Mouse (Mus musculus) hindbrain, embryonic 13.5 days (tissue): Measurements from ENCODE around the gene Trim31. TPM values are rescaled to one million over a fixed set of nuclear protein-coding genes. Genes with fewer than 3 reads are reported as not detected.
A peak's percentile ranks its signal among the peaks of the same experiment; 100 is the strongest.

Experiments
- ATAC-seq: fragments of 200-750 bp; cut with Nextera tagmentation; 2 replicates; pipeline ENCODE4 v1.8.0; 2017; ENCODE audit warnings: moderate TSS enrichment; ENCODE audit not compliant: low FRiP score
- H3K27ac ChIP-seq: fragments of 300-500 bp; sonication (generic); 2 replicates; pipeline ENCODE4 v1.5.1; 2015; ENCODE audit warnings: inconsistent platforms, mild to moderate bottlenecking, moderate library complexity
- H3K27me3 ChIP-seq: fragments of 300-500 bp; sonication (generic); 2 replicates; pipeline ENCODE4 v1.6.1; 2015; ENCODE audit warnings: mild to moderate bottlenecking, inconsistent platforms
- H3K36me3 ChIP-seq: fragments of 300-500 bp; sonication (generic); 2 replicates; pipeline ENCODE4 v1.6.1; 2015; ENCODE audit warnings: mild to moderate bottlenecking, inconsistent platforms
- H3K4me1 ChIP-seq: fragments of 300-500 bp; sonication (generic); replicated peaks from 2 replicates; pipeline ENCODE4 v1.6.1; 2015; ENCODE audit warnings: inconsistent platforms
- H3K4me2 ChIP-seq: fragments of 300-500 bp; sonication (generic); 2 replicates; pipeline ENCODE4 v1.6.1; 2015; ENCODE audit warnings: inconsistent platforms, mild to moderate bottlenecking, moderate library complexity
- H3K4me3 ChIP-seq: fragments of 300-500 bp; sonication (generic); 2 replicates; pipeline ENCODE4 v1.5.1; 2015; ENCODE audit warnings: mild to moderate bottlenecking, inconsistent platforms
- H3K9ac ChIP-seq: fragments of 300-500 bp; sonication (generic); 2 replicates; pipeline ENCODE4 v1.6.1; 2015; ENCODE audit warnings: mild to moderate bottlenecking, inconsistent platforms
- H3K9me3 ChIP-seq: fragments of 300-500 bp; sonication (generic); 2 replicates; pipeline ENCODE4 v1.6.1; 2016; ENCODE audit warnings: inconsistent platforms
- WGBS: fragments of 180-500 bp; shearing (Covaris S2); methylation state at CpG from one replicate; pipeline ENCODE4 v1.1.7; 2015; 5-methylcytosine and 5-hydroxymethylcytosine counted together
- polyA plus RNA-seq: library from polyadenylated mRNA; unstranded; fragments of >200 nt; fragmentation: Nextera tagmentation; extraction: Ambion mirVana; gene quantifications from 2 replicates; pipeline ENCODE4 v1.2.1, GENCODE M21; 2015

The Trim31 gene
- polyA plus RNA-seq, 1 experiment from 2014 or later: not detected

DNA sequence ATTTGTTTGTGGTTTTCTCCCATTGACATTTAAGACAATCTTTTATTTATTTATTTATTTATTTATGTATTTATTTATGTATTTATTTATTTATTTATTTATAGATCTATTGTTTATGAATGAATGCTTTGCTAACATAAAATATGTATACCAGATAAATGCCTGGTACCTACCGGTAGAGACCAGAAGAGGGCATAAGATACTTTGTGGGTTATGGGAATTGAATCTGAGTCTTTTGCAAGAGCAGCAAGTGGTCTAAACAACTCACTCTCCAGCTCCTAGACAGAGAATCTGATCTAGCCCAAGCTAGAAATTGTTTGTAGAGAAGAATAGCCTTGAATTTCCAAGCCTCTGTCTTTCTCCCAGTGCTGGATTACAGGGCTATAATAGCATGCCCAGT is 2.8 kb downstream of the Trim31 start:
- ATAC-seq: no peak
- no peaks in the 10 kb centered on the region for H3K36me3 ChIP-seq
- H3K4me1 ChIP-seq: no peaks in the 10 kb centered on the region
- H3K27ac ChIP-seq: no peak overlapping the region
- no peak overlapping the region for H3K4me3 ChIP-seq
- H3K9me3 ChIP-seq: no peaks in the 10 kb centered on the region
- WGBS: 39% methylated on average over 1 of the region's 1 CpGs
- no peak overlapping the region for H3K4me2 ChIP-seq
- no peaks in the 10 kb centered on the region for H3K27me3 ChIP-seq
- H3K9ac ChIP-seq: no peak overlapping the region

DNA sequence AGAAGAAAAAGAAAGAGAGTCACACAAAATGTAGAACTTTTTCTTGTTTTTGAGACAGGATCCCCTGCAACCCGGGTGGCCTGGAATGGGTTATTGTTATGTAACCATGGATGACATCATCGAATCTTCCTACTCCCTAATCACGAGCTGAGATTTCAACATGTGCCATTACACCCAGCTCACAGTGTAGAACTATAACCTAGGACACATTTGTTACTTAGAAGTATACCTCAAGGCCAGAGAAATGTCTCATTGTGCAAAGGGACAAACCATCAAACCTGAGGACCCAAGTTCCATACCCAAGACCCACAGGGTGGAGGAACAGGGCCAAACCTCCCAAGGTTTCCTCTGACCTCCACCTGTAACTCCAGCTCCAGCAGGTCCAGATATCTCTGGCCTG is 5.7 kb downstream of the Trim31 start:
- Histone ChIP-seq H3K9ac (no peak overlapping the region), H3K27me3 (no peaks in the 10 kb centered on the region), H3K4me1 (no peaks in the 10 kb centered on the region), H3K4me3 (no peak overlapping the region), H3K36me3 (no peaks in the 10 kb centered on the region), H3K27ac (no peak overlapping the region), H3K4me2 (no peak overlapping the region), H3K9me3 (no peaks in the 10 kb centered on the region)
- 75% methylated on average over 3 of the region's 3 CpGs for WGBS
- ATAC-seq: no peak

DNA sequence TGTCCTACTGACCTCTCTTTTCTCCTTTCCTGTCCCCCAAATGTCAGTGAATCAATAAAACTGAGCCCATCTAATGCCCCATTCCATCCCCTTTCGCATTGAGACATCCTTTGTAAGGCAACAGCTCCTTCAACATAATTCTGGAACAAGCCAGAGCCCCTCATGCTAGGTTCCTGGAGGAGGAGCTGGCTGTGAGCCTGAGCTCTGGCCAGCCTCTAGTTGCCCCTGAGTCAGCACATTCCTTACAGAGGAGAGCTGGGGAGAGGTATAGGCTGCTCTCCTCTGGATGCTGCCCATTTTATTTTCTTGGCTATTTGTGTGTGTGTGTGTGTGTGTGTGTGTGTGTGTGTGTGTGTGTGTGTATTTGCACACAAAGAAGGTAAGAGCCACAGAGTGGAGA is 10.3 kb downstream of the Trim31 start:
- 45% methylated on average over 1 of the region's 1 CpGs for WGBS
- H3K27ac ChIP-seq: no peak overlapping the region
- no peaks in the 10 kb centered on the region for H3K9me3 ChIP-seq
- no peaks in the 10 kb centered on the region for H3K36me3 ChIP-seq
- H3K4me3 ChIP-seq: no peak overlapping the region
- H3K27me3 ChIP-seq: 0 out of 2 replicates have a peak, but pooled peaks cover 7% of the 10 kb centered on the region
- no peak overlapping the region for H3K9ac ChIP-seq
- ATAC-seq: no peak
- no peaks in the 10 kb centered on the region for H3K4me1 ChIP-seq
- no peak overlapping the region for H3K4me2 ChIP-seq

DNA sequence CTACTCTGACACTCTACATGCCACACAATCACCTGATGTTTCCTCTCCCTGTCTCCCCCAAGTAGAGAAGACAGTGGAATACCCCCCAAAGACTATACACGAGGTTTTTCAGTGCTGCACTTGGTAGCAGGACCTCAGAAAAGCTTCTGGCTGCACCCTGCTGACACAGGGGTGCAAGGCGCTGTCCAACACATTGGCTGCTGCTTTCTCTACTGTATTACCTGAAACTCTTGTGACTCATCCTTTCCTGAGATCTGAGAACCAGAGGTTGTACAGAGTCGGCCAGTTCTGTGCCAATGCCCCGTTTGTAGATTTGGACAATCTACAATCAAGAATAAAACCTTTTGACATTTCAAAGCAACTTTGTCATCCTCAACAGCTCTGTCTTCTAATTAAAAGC is 11.9 kb downstream of the Trim31 start:
- H3K4me2 ChIP-seq: no peak overlapping the region
- H3K36me3 ChIP-seq: no peaks in the 10 kb centered on the region
- H3K9ac ChIP-seq: no peak overlapping the region
- no peak overlapping the region for H3K27ac ChIP-seq
- no peaks in the 10 kb centered on the region for H3K4me1 ChIP-seq
- 0 out of 2 replicates have a peak, but pooled peaks cover 7% of the 10 kb centered on the region for H3K27me3 ChIP-seq
- ATAC-seq: no peak
- 69% methylated on average over 4 of the region's 4 CpGs for WGBS
- no peaks in the 10 kb centered on the region for H3K9me3 ChIP-seq
- H3K4me3 ChIP-seq: no peak overlapping the region

DNA sequence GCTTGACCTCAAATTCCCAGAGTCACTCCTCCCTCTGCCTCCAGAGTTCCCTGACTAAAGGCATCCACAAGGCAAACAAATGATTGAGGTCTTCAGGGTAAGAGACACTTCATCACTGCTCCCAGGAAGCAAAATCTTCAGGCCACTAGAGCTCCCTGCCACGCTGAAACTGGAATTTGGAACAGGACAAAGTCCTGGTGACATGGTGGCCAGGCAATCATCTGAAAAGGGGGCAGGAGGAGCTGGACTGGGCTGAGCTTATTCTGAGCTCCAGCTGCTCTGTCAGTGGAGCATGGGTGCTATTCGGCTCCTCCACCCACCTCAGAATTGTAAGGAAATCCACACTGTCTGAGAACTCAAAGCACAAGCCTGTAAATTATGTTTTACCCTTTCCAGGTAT is 14.1 kb downstream of the Trim31 start:
- no peak overlapping the region for H3K9ac ChIP-seq
- ATAC-seq: no peak
- no peaks in the 10 kb centered on the region for H3K36me3 ChIP-seq
- 0 out of 2 replicates have a peak, but pooled peaks cover 7% of the 10 kb centered on the region for H3K27me3 ChIP-seq
- H3K4me3 ChIP-seq: no peak overlapping the region
- H3K4me2 ChIP-seq: no peak overlapping the region
- 77% methylated on average over 2 of the region's 2 CpGs for WGBS
- H3K27ac ChIP-seq: no peak overlapping the region
- no peaks in the 10 kb centered on the region for H3K9me3 ChIP-seq
- H3K4me1 ChIP-seq: no peaks in the 10 kb centered on the region

DNA sequence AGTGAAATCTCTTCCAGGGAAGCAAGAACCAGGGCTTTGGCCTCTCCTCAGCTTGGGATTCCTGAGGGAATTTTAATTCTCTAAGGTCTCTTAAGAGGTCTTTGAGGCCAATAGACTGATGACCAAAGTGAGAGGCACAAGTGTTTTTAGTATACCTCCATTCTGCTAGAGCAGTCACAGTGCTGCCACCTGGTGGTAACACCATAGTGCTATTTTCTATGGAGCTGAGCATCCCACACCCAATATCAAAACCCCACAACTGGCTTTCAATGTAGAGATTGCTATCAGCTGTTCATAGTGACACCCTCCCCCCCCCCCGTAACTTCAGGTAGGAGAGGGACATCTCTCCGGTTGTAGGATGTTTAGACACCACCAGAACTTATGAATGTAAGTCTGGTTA is 16.2 kb downstream of the Trim31 start:
- ATAC-seq: no peak
- H3K36me3 ChIP-seq: no peaks in the 10 kb centered on the region
- WGBS: 14% methylated on average over 2 of the region's 2 CpGs
- H3K9me3 ChIP-seq: no peaks in the 10 kb centered on the region
- no peak overlapping the region for H3K4me2 ChIP-seq
- no peaks in the 10 kb centered on the region for H3K4me1 ChIP-seq
- 0 out of 2 replicates have a peak, but pooled peaks cover 6% of the 10 kb centered on the region for H3K27me3 ChIP-seq
- H3K4me3 ChIP-seq: no peak overlapping the region
- H3K9ac ChIP-seq: no peak overlapping the region
- H3K27ac ChIP-seq: no peak overlapping the region

DNA sequence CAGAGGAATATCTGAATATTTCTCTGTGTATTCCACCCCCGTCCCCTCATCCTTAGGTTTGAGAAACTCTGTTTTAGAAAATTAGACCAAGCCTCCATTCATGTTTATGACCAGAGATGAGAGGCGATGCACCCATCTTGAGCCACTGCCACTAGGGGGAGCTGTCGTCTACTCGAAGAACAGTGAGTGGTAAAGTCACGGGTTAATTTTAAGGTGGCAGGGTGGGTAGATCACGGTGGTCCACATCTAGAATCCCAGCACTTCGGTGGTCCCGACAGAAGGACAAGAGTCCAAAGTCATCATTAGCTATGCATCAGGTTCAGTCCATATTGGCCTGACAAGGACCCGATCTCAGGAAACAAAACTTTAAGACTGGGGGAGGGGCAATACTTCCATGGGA is 17.2 kb downstream of the Trim31 start:
- no peaks in the 10 kb centered on the region for H3K27me3 ChIP-seq
- no peaks in the 10 kb centered on the region for H3K4me1 ChIP-seq
- 0 out of 2 replicates have a peak, but pooled peaks have one; percentile 32 for ATAC-seq
- 17% methylated on average over 9 of the region's 9 CpGs for WGBS
- H3K4me3 ChIP-seq: no peak overlapping the region
- no peaks in the 10 kb centered on the region for H3K9me3 ChIP-seq
- H3K27ac ChIP-seq: no peak overlapping the region
- H3K36me3 ChIP-seq: no peaks in the 10 kb centered on the region
- no peak overlapping the region for H3K9ac ChIP-seq
- H3K4me2 ChIP-seq: no peak overlapping the region

DNA sequence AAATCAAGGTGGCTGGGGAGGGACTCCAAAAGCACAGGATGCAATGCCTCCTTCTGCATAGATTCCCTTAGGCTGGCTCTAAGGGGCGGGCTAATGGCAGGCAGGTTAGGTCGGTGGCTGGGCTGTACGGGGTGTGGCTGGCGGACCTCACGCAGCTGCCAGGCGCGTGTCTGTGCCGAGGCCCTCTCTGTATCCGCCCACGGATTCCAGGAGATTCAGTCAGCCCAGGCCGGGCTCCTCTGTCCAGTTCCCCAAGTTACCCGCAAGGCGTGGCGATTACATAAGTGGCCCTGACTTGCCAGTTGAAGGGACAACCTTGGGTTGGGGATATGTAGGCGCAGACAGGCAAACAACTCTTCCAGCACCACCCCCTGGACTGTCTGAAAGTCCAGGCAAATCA is 22.3 kb downstream of the Trim31 start:
- 53% methylated on average over 15 of the region's 15 CpGs for WGBS
- Histone ChIP-seq H3K36me3 (no peaks in the 10 kb centered on the region), H3K4me2 (no peak overlapping the region)

DNA sequence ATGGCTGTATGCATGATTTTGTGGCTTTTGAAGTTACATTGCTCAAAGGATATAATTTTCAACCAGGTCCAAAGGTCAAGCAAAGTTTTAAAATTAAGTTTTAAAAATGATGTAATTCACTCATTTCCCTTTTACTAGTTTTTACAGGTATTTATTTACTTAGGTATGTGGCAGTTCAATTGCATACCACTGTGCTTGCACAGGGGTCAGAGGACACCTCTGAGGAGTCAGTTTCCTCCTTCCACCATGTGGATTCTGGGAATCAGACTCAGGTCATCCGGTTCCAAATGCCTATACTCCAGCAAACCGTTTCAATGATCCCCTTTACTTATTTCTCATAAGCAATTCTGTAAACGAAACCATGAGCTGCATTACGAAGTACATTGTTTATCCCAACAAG is 24.8 kb downstream of the Trim31 start:
- H3K4me2 ChIP-seq: no peak overlapping the region
- H3K27me3 ChIP-seq: no peaks in the 10 kb centered on the region
- H3K27ac ChIP-seq: no peak overlapping the region
- no peaks in the 10 kb centered on the region for H3K36me3 ChIP-seq
- H3K4me1 ChIP-seq: no peaks in the 10 kb centered on the region
- H3K9me3 ChIP-seq: no peaks in the 10 kb centered on the region
- no peak overlapping the region for H3K4me3 ChIP-seq
- no peak for ATAC-seq
- no peak overlapping the region for H3K9ac ChIP-seq
- WGBS: 89% methylated on average over 4 of the region's 4 CpGs

More for the DNA sequence above, 22.3 kb downstream of the Trim31 start:
- H3K27me3 ChIP-seq: no peaks in the 10 kb centered on the region
- H3K4me3 ChIP-seq: no peak overlapping the region
- no peaks in the 10 kb centered on the region for H3K4me1 ChIP-seq
- no peaks in the 10 kb centered on the region for H3K9me3 ChIP-seq
- no peak overlapping the region for H3K27ac ChIP-seq
- ATAC-seq: no peak
- H3K9ac ChIP-seq: no peak overlapping the region

DNA sequence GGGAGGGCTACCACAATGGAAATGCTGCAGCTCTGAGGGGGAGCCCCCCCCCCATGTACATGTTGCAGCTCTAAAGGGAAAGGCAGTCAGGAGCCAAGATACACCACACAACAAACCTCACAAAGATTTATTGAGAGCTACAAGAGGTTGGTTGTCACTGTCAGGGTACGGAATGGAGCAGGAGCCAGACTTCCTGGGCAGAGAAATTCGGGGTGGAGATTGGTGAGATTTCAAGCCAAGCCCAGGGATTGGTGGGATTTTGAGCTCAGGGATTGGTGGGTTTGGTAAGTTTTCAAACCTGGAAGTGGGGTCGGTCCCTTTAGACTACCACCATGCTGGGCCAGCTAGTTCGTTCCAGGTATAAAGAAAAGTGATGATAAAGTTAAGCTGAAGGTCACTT is 25.6 kb downstream of the Trim31 start:
- Histone ChIP-seq H3K9ac (no peak overlapping the region), H3K27ac (no peak overlapping the region)
- WGBS: 67% methylated on average over 4 of the region's 4 CpGs

DNA sequence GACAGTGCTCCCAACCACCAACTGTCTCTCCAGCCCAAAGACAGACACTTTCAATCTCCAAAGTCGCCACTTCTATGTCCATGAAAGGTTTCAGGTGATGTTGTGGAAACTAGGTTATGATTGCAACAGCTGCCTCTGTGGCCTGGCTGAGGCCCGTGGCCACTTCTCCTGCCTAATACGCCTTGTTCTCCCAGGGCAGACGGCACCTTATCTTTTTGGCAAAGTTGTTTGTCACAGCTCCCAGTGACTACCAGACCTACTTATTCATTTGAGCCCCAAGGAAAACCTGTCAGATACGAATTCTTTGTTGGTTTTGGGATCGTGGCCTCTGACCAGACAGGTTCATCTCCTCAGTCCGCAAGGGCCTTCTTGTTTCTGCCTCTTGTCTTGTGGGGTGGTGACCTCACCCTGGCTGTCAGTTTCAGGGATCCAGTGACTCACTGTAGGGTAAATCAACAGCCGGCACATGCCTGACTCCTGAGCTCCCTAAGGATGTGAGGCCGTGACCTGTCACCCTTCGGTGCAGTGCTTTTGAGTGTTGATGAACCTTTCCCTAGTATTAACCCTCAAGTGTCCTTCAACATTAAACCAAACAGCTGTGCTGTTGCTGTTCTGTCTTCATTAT is 29.7 kb downstream of the Trim31 start:
- H3K4me2 ChIP-seq: no peak overlapping the region
- no peak overlapping the region for H3K4me3 ChIP-seq
- WGBS: 68% methylated on average over 10 of the region's 10 CpGs
- no peak for ATAC-seq
- no peaks in the 10 kb centered on the region for H3K27me3 ChIP-seq
- H3K4me1 ChIP-seq: no peaks in the 10 kb centered on the region
- no peak overlapping the region for H3K9ac ChIP-seq
- H3K36me3 ChIP-seq: no peaks in the 10 kb centered on the region
- no peaks in the 10 kb centered on the region for H3K9me3 ChIP-seq
- no peak overlapping the region for H3K27ac ChIP-seq

More for the DNA sequence above, 25.6 kb downstream of the Trim31 start:
- no peak overlapping the region for H3K4me2 ChIP-seq
- H3K36me3 ChIP-seq: no peaks in the 10 kb centered on the region
- no peaks in the 10 kb centered on the region for H3K9me3 ChIP-seq
- H3K4me3 ChIP-seq: no peak overlapping the region
- no peaks in the 10 kb centered on the region for H3K4me1 ChIP-seq
- no peak for ATAC-seq
- no peaks in the 10 kb centered on the region for H3K27me3 ChIP-seq

DNA sequence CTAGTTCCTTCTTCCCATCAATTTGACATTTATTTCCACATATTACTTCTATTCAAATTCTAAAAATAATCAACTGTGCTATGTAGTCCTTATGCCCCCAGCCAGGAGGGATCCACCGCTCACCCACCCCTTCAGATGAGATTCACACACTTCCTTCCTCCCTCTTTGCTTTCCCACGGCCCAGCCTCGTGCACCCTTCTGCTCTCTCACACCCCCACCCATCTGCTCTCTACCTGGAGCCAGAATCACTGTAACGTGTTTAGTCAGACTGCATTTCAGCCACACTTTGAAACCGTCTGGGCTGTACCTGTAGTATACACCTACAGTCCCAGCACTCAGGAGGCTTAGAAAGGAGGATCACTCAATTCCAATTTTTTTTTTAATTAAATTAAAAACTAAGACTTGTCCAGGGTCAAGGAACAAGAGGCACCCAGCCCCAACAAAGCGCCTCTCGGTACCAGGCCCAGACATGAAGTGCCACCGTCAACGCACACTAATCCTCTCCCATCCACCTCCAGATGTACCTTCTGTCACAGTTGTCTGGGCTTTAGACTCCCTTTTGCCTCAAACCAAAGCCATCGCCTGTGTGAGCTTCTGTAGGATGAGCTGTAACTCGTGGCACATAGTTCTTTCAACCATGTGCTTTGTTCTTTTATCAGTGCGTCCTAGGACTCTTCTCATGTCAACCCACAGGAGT is 31.5 kb downstream of the Trim31 start:
- no peak for ATAC-seq
- H3K4me1 ChIP-seq: no peaks in the 10 kb centered on the region
- no peak overlapping the region for H3K4me2 ChIP-seq
- H3K27ac ChIP-seq: no peak overlapping the region
- no peaks in the 10 kb centered on the region for H3K36me3 ChIP-seq
- H3K9me3 ChIP-seq: no peaks in the 10 kb centered on the region
- no peak overlapping the region for H3K9ac ChIP-seq
- no peaks in the 10 kb centered on the region for H3K27me3 ChIP-seq
- H3K4me3 ChIP-seq: no peak overlapping the region
- 82% methylated on average over 12 of the region's 12 CpGs for WGBS

DNA sequence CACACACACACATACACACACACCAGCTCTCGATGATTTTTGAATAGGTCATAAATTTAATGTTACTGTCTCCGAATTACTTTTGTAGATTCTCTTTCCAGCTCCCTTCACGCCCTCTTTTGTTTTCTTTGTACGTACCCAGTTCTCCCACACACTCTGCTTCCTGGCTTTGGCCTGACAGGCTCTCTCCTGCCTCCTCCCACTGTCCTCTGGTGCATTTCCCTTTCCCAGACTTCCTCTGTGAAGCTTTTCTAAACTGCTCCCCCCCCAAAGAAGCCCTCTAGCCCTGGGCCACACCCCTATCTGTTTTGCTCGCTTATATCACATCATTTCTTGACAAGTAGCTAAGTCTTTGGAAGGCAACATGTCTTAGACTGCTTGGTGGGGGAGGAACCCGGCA is 32.3 kb downstream of the Trim31 start:
- Histone ChIP-seq H3K36me3 (no peaks in the 10 kb centered on the region), H3K4me1 (no peaks in the 10 kb centered on the region), H3K27me3 (no peaks in the 10 kb centered on the region), H3K9ac (no peak overlapping the region), H3K4me2 (no peak overlapping the region), H3K9me3 (no peaks in the 10 kb centered on the region), H3K4me3 (no peak overlapping the region), H3K27ac (no peak overlapping the region)
- ATAC-seq: no peak
- WGBS: 82% methylated on average over 6 of the region's 6 CpGs
